Mouse (Mus musculus) C2C12 (cell line): ENCODE data around the gene Dohh.

Experiments used
- CTCF ChIP-seq: IDR thresholded peaks from one replicate; pipeline ENCODE4 v1.5.1; 2011; ENCODE audit not compliant: control insufficient read depth, insufficient read depth, insufficient read length
- MAX ChIP-seq: IDR thresholded peaks from one replicate; pipeline ENCODE4 v1.6.1; 2011; ENCODE audit warnings: mild to moderate bottlenecking, control low read depth
- USF1 ChIP-seq: IDR thresholded peaks from one replicate; pipeline ENCODE4 v1.6.1; 2011; ENCODE audit warnings: low read depth, mild to moderate bottlenecking, control low read depth, moderate library complexity

DNA sequence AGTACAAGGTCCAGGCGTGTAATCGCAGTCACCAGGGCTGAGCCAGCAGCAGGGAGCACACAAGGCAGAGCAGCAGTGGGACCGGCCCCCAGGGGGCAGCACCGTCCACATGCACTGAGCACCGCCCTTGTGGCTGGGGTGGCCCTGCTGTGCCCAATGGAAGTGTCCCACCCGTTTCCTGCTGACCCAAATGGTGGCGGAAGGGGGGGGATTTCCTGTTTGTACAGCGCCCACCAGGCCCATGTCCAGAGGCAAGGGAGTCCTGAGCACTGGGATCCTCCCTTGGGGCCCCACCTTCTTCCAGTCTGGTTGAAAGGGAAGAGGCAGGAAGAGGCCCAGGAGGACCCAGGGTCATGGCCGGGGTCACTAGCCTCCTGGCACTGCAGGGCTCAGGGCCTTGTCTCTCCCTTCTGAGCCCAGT, 24.7 kb downstream of the Dohh start:
- TF ChIP-seq CTCF (peak; percentile 100), MAX (peak; percentile 95), USF1 (no peak)
